Mouse (Mus musculus): Measurements from ENCODE around the gene Cmss1. TPM values are rescaled to one million over a fixed set of nuclear protein-coding genes. Genes with fewer than 3 reads are reported as not detected.

Gene Cmss1
- polyA plus RNA-seq, 1 experiment from 2014 or later: 19.1 TPM

GRCm38 (mm10) chr16:57548608-57549007 is 58.1 kb downstream of the Cmss1 start:
- Histone ChIP-seq H3K4me3 (ENCODE audit: low read depth, low read length) (peak overlapping the region; percentile 53), H3K4me2 (ENCODE audit: low read depth, low read length) (peak overlapping the region; percentile 71), H3K27me3 (ENCODE audit: insufficient read depth, low read length) (no peaks in the 10 kb centered on the region), H3K36me3 (replicated peaks; ENCODE audit: insufficient read depth, low read length) (no peaks in the 10 kb centered on the region), H3K4me1 (ENCODE audit: insufficient read depth) (0 out of 2 replicates have a peak, but pooled peaks cover 5% of the 10 kb centered on the region), H3K27ac (ENCODE audit: low read depth) (peak overlapping the region; percentile 66; the same call in 1 of the 2 replicates), H3K9ac (replicated peaks) (peak overlapping the region; percentile 65), H3K9me3 (ENCODE audit: low read length) (no peaks in the 10 kb centered on the region)
- TF ChIP-seq EP300 (IDR thresholded peaks at IDR 0.05; ENCODE audit: low read depth) (no peak), CTCF (IDR thresholded peaks at IDR 0.05; ENCODE audit: low read depth) (no peak)
- ATAC-seq (no peak), DNase-seq (no peak)
- WGBS (ENCODE audit: insufficient replicate concordance): 56% methylated on average over 2 of the region's 2 CpGs

- Histone ChIP-seq H3K36me3 (replicated peaks; ENCODE audit: insufficient read depth, low read length) (no peaks in the 10 kb centered on the region), H3K9ac (replicated peaks) (no peak overlapping the region), H3K9me3 (ENCODE audit: low read length) (no peaks in the 10 kb centered on the region), H3K27me3 (ENCODE audit: insufficient read depth, low read length) (no peaks in the 10 kb centered on the region), H3K4me3 (ENCODE audit: low read depth, low read length) (no peak overlapping the region), H3K27ac (ENCODE audit: low read depth) (no peak overlapping the region), H3K4me2 (ENCODE audit: low read depth, low read length) (no peak overlapping the region), H3K4me1 (ENCODE audit: insufficient read depth) (0 out of 2 replicates have a peak, but pooled peaks cover 5% of the 10 kb centered on the region)
- 47% methylated on average over 1 of the region's 1 CpGs for whole genome bisulfite sequencing (ENCODE audit: insufficient replicate concordance)
- TF ChIP-seq EP300 (IDR thresholded peaks at IDR 0.05; ENCODE audit: low read depth) (no peak), CTCF (IDR thresholded peaks at IDR 0.05; ENCODE audit: low read depth) (no peak)
- no peak for DNase-seq
- ATAC-seq: no peak
Observed at GRCm38 (mm10) chr16:57546355-57546754, 60.3 kb downstream of the Cmss1 start.

GRCm38 (mm10) chr16:57544441-57544840 is 62.2 kb downstream of the Cmss1 start:
- no peak overlapping the region for H3K9ac ChIP-seq (replicated peaks)
- ATAC-seq (no peak), DNase-seq (no peak)
- no peak overlapping the region for H3K4me2 ChIP-seq (ENCODE audit: low read depth, low read length)
- no peak overlapping the region for H3K4me3 ChIP-seq (ENCODE audit: low read depth, low read length)
- H3K36me3 ChIP-seq (replicated peaks; ENCODE audit: insufficient read depth, low read length): no peaks in the 10 kb centered on the region
- H3K27me3 ChIP-seq (ENCODE audit: insufficient read depth, low read length): no peaks in the 10 kb centered on the region
- TF ChIP-seq EP300 (IDR thresholded peaks at IDR 0.05; ENCODE audit: low read depth): no peak
- TF ChIP-seq CTCF (IDR thresholded peaks at IDR 0.05; ENCODE audit: low read depth): no peak
- H3K9me3 ChIP-seq (ENCODE audit: low read length): no peaks in the 10 kb centered on the region
- no peak overlapping the region for H3K27ac ChIP-seq (ENCODE audit: low read depth)
- WGBS (ENCODE audit: insufficient replicate concordance): 78% methylated on average over 8 of the region's 8 CpGs
- H3K4me1 ChIP-seq (ENCODE audit: insufficient read depth): 0 out of 2 replicates have a peak, but pooled peaks cover 5% of the 10 kb centered on the region

- no peak for ATAC-seq
- Histone ChIP-seq H3K36me3 (replicated peaks; ENCODE audit: insufficient read depth, low read length) (no peaks in the 10 kb centered on the region), H3K4me3 (ENCODE audit: low read depth, low read length) (no peak overlapping the region), H3K27me3 (ENCODE audit: insufficient read depth, low read length) (no peaks in the 10 kb centered on the region), H3K9me3 (ENCODE audit: low read length) (no peaks in the 10 kb centered on the region), H3K4me1 (ENCODE audit: insufficient read depth) (0 out of 2 replicates have a peak, but pooled peaks cover 5% of the 10 kb centered on the region), H3K9ac (replicated peaks) (no peak overlapping the region), H3K4me2 (ENCODE audit: low read depth, low read length) (no peak overlapping the region), H3K27ac (ENCODE audit: low read depth) (no peak overlapping the region)
- no peak for DNase-seq
- no peak for TF ChIP-seq CTCF (IDR thresholded peaks at IDR 0.05; ENCODE audit: low read depth)
- TF ChIP-seq EP300 (IDR thresholded peaks at IDR 0.05; ENCODE audit: low read depth): no peak
- WGBS (ENCODE audit: insufficient replicate concordance): 69% methylated on average over 3 of the region's 3 CpGs
Observed at GRCm38 (mm10) chr16:57543243-57543642, 63.4 kb downstream of the Cmss1 start.

GRCm38 (mm10) chr16:57536511-57536910 is 70.2 kb downstream of the Cmss1 start:
- peak; percentile 41; the same call in 1 of the 2 replicates for ATAC-seq
- TF ChIP-seq EP300 (IDR thresholded peaks at IDR 0.05; ENCODE audit: low read depth) (no peak), CTCF (IDR thresholded peaks at IDR 0.05; ENCODE audit: low read depth) (no peak)

GRCm38 (mm10) chr16:57534811-57535210 is 71.9 kb downstream of the Cmss1 start:
- H3K27ac ChIP-seq (ENCODE audit: low read depth): no peak overlapping the region
- TF ChIP-seq CTCF (IDR thresholded peaks at IDR 0.05; ENCODE audit: low read depth): no peak
- no peak for TF ChIP-seq EP300 (IDR thresholded peaks at IDR 0.05; ENCODE audit: low read depth)
- H3K27me3 ChIP-seq (ENCODE audit: insufficient read depth, low read length): no peaks in the 10 kb centered on the region
- no peak overlapping the region for H3K9ac ChIP-seq (replicated peaks)
- ATAC-seq: no peak
- no peak overlapping the region for H3K4me2 ChIP-seq (ENCODE audit: low read depth, low read length)
- H3K4me1 ChIP-seq (ENCODE audit: insufficient read depth): no peaks in the 10 kb centered on the region
- DNase-seq: no peak
- H3K9me3 ChIP-seq (ENCODE audit: low read length): no peaks in the 10 kb centered on the region
- no peaks in the 10 kb centered on the region for H3K36me3 ChIP-seq (replicated peaks; ENCODE audit: insufficient read depth, low read length)
- H3K4me3 ChIP-seq (ENCODE audit: low read depth, low read length): no peak overlapping the region
- 34% methylated on average over 1 of the region's 1 CpGs for WGBS (ENCODE audit: insufficient replicate concordance)

More at GRCm38 (mm10) chr16:57536511-57536910, 70.2 kb downstream of the Cmss1 start:
- no peaks in the 10 kb centered on the region for H3K9me3 ChIP-seq (ENCODE audit: low read length)
- H3K36me3 ChIP-seq (replicated peaks; ENCODE audit: insufficient read depth, low read length): no peaks in the 10 kb centered on the region
- no peak overlapping the region for H3K27ac ChIP-seq (ENCODE audit: low read depth)
- no peak for DNase-seq
- WGBS (ENCODE audit: insufficient replicate concordance): 69% methylated on average over 7 of the region's 7 CpGs
- H3K4me1 ChIP-seq (ENCODE audit: insufficient read depth): no peaks in the 10 kb centered on the region
- H3K27me3 ChIP-seq (ENCODE audit: insufficient read depth, low read length): no peaks in the 10 kb centered on the region
- no peak overlapping the region for H3K4me2 ChIP-seq (ENCODE audit: low read depth, low read length)
- no peak overlapping the region for H3K9ac ChIP-seq (replicated peaks)
- H3K4me3 ChIP-seq (ENCODE audit: low read depth, low read length): no peak overlapping the region

Measured in liver, postnatal 0 days (tissue).